Mouse (Mus musculus): ENCODE results near the gene Smarcad1. TPM values are rescaled to one million over a fixed set of nuclear protein-coding genes. Genes with fewer than 3 reads are reported as not detected.
"Not testable (repeated sequence)": the region's sequence is repeated elsewhere in the genome, so short reads cannot be mapped to it uniquely, and the experiment has no call there.

Gene Smarcad1
- polyA plus RNA-seq, 1 experiment from 2014 or later, result 107 TPM

- Histone ChIP-seq H3K4me2 (replicated peaks) (no peak overlapping the region), H3K9ac (no peak overlapping the region)
These were observed 17.7 kb upstream of the Smarcad1 start for GRCm38 (mm10) chr6:65024668-65025067.

DNA sequence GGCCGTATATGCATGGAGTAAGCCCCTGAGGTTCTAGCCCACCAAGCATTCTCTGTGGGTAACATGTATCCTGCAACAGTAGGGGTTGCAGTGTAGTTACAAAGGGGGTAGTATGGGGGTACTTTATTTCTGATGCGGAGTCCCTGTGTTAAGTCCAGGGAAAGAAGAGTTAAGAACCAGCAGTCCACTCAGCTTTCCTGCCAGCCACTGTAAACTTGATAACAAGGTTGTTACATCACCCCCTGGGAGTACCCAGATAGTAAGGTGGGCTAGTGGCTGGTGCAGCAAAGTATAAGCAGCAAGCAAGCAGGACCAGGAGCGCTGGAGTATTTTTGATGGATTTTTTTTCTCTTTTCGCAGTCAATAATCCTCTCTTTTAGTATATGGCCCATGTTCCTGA is 17.3 kb upstream of the Smarcad1 start:
- Histone ChIP-seq H3K4me3 (no peak overlapping the region), H3K36me3 (no peaks in the 10 kb centered on the region), H3K4me1 (no peaks in the 10 kb centered on the region), H3K9ac (no peak overlapping the region), H3K9me3 (no peaks in the 10 kb centered on the region), H3K4me2 (replicated peaks) (no peak overlapping the region), H3K27ac (no peak overlapping the region), H3K27me3 (no peaks in the 10 kb centered on the region)
- WGBS, result 94% methylated on average over 4 of the region's 4 CpGs
- no peak for ATAC-seq (ENCODE audit: insufficient number of reproducible peaks, insufficient read depth, low FRiP score, low TSS enrichment)

More at GRCm38 (mm10) chr6:65024668-65025067, 17.7 kb upstream of the Smarcad1 start:
- no peaks in the 10 kb centered on the region for H3K36me3 ChIP-seq
- H3K4me1 ChIP-seq, result no peaks in the 10 kb centered on the region
- no peaks in the 10 kb centered on the region for H3K27me3 ChIP-seq
- H3K4me3 ChIP-seq, result no peak overlapping the region
- no peak for ATAC-seq (ENCODE audit: insufficient number of reproducible peaks, insufficient read depth, low FRiP score, low TSS enrichment)
- H3K9me3 ChIP-seq, result no peaks in the 10 kb centered on the region
- no peak overlapping the region for H3K27ac ChIP-seq
- 39% methylated on average over 2 of the region's 2 CpGs for WGBS

GRCm38 (mm10) chr6:65034661-65035060 is 7.7 kb upstream of the Smarcad1 start:
- 85% methylated on average over 2 of the region's 2 CpGs for WGBS

DNA sequence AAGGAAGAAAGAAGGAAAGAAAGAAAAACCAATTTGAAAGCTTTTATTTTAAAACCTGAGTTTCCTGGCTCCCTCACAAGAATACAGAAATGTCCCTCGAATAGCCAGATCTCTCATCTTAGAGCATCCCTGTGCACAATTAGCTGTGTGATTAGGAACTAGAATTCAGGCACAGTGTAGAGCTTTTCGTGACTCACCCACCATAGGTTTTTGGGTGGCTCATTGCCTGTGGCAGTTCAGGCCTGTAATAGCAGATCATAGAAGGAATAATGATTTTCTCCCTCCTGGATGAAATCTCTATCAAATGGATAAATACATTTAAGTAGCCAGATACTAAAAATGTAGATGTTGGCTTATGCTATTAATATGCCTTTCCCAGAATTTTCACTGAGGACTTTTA is 6.9 kb upstream of the Smarcad1 start:
- no peak for ATAC-seq (ENCODE audit: insufficient number of reproducible peaks, insufficient read depth, low FRiP score, low TSS enrichment)
- no peaks in the 10 kb centered on the region for H3K4me1 ChIP-seq
- no peak overlapping the region for H3K9ac ChIP-seq
- no peaks in the 10 kb centered on the region for H3K27me3 ChIP-seq
- H3K4me3 ChIP-seq, result no peak overlapping the region
- H3K27ac ChIP-seq, result no peak overlapping the region
- H3K9me3 ChIP-seq, result no peaks in the 10 kb centered on the region
- H3K4me2 ChIP-seq (replicated peaks), result no peak overlapping the region
- 72% methylated on average over 2 of the region's 2 CpGs for WGBS
- H3K36me3 ChIP-seq, result no peaks in the 10 kb centered on the region

More at GRCm38 (mm10) chr6:65034661-65035060, 7.7 kb upstream of the Smarcad1 start:
- H3K4me2 ChIP-seq (replicated peaks), result no peak overlapping the region
- no peak overlapping the region for H3K27ac ChIP-seq
- H3K27me3 ChIP-seq, result no peaks in the 10 kb centered on the region
- H3K9me3 ChIP-seq, result no peaks in the 10 kb centered on the region
- ATAC-seq (ENCODE audit: insufficient number of reproducible peaks, insufficient read depth, low FRiP score, low TSS enrichment), result no peak
- no peak overlapping the region for H3K9ac ChIP-seq
- no peaks in the 10 kb centered on the region for H3K4me1 ChIP-seq
- no peak overlapping the region for H3K4me3 ChIP-seq
- H3K36me3 ChIP-seq, result no peaks in the 10 kb centered on the region

DNA sequence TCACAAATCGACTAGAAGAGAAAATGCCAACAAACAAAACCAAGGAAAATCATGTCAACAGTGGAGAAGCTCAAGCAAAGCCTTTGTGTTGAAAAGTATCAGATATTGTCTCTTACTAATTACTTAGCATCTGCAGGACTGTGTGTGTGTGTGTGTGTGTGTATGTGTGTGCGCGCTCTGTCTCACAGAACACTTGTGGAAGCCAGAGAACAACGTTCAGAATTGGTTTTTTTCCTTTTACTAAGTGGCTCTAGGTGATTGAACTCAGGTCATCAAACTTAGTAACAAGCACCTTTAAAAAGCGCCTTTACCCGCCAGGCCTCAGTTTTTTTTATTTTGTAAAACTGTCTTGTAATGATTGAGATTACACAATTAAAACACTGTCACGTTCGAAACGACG is 451 bp upstream of the Smarcad1 start:
- no peak for ATAC-seq (ENCODE audit: insufficient number of reproducible peaks, insufficient read depth, low FRiP score, low TSS enrichment)
- Histone ChIP-seq H3K9ac (peak overlapping the region; percentile 95), H3K4me2 (replicated peaks) (peak overlapping the region; percentile 41), H3K27ac (peak overlapping the region; percentile 95; the same call in 1 of the 2 replicates), H3K9me3 (no peaks in the 10 kb centered on the region), H3K4me3 (peak overlapping the region; percentile 80), H3K4me1 (peaks cover 7% of the 10 kb centered on the region), H3K36me3 (peaks cover 31% of the 10 kb centered on the region), H3K27me3 (no peaks in the 10 kb centered on the region)
- WGBS, result 38% methylated on average over 10 of the region's 10 CpGs

DNA sequence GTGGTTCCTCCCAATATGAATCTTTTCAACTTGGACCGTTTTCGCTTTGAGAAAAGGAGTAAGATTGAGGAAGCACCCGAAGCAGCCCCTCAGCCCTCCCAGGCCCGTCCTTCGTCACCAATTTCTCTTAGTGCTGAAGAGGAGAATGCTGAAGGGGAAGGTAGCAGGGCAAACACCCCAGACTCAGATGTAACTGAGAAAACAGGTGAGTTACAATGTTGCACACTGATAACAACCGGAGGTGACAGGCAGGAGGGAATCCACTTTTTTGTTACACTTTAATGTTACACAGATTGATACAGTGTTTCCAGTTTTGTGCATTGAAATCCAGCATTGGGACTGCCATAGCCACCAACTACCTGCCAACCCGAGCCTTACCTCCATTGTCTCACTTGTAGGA is 858 bp downstream of the Smarcad1 start:
- no peaks in the 10 kb centered on the region for H3K27me3 ChIP-seq
- WGBS, result 15% methylated on average over 7 of the region's 7 CpGs
- H3K27ac ChIP-seq, result peak overlapping the region; percentile 95
- peak overlapping the region; percentile 74 for H3K4me2 ChIP-seq (replicated peaks)
- H3K4me1 ChIP-seq, result peaks cover 7% of the 10 kb centered on the region
- peak overlapping the region; percentile 95 for H3K9ac ChIP-seq
- peak; percentile 7; the same call in 1 of the 2 replicates for ATAC-seq (ENCODE audit: insufficient number of reproducible peaks, insufficient read depth, low FRiP score, low TSS enrichment)
- H3K36me3 ChIP-seq, result peaks cover 36% of the 10 kb centered on the region
- no peaks in the 10 kb centered on the region for H3K9me3 ChIP-seq
- H3K4me3 ChIP-seq, result peak overlapping the region; percentile 80

DNA sequence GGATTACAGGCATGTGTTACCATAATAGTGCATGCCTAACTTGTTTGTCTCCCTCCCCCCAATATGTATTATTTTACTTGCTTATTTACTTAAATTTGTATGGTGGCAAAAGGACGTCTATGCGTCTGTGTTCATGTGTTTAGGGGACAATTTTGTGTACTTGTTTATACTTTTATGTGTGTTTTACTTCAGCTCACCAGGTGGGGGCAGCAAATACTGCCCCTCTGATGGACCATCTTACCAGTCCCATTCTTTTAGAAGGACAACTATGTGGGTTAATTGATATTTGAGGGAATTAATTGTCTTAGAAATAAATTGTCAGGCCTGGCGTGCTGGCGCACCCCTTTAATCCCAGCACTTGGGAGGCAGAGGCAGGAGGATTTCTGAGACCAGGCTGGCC is 6.7 kb downstream of the Smarcad1 start:
- H3K4me1 ChIP-seq, result no peaks in the 10 kb centered on the region
- peaks cover 78% of the 10 kb centered on the region for H3K36me3 ChIP-seq
- no peak overlapping the region for H3K4me3 ChIP-seq
- no peak for ATAC-seq (ENCODE audit: insufficient number of reproducible peaks, insufficient read depth, low FRiP score, low TSS enrichment)
- H3K4me2 ChIP-seq (replicated peaks), result no peak overlapping the region
- 95% methylated on average over 4 of the region's 4 CpGs for WGBS
- H3K9ac ChIP-seq, result no peak overlapping the region
- H3K9me3 ChIP-seq, result no peaks in the 10 kb centered on the region
- H3K27ac ChIP-seq, result no peak overlapping the region
- no peaks in the 10 kb centered on the region for H3K27me3 ChIP-seq

DNA sequence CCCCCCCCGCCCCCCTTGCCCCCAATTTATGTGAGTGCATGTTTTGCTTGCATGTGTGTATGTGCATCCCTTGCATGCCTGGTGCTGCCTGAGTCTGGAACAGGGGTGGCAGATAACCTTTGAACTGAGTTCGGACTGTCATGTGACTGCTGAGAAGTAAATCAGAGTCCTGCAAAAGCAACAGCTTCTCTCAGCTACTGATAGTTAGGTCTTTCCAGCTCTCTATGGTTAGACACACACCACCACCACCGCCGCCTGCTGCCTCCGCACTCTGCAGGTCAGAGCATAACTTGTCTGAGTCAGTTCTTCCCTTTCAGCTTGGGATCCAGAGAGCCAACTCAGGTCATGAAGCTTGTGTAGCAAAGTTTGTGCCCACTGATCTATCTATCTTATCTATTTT is 14.2 kb downstream of the Smarcad1 start:
- no peaks in the 10 kb centered on the region for H3K27me3 ChIP-seq
- H3K4me1 ChIP-seq, result no peaks in the 10 kb centered on the region
- H3K9me3 ChIP-seq, result no peaks in the 10 kb centered on the region
- ATAC-seq (ENCODE audit: insufficient number of reproducible peaks, insufficient read depth, low FRiP score, low TSS enrichment), result no peak
- H3K27ac ChIP-seq, result no peak overlapping the region
- no peak overlapping the region for H3K9ac ChIP-seq
- no peak overlapping the region for H3K4me3 ChIP-seq
- peaks cover 59% of the 10 kb centered on the region for H3K36me3 ChIP-seq
- no peak overlapping the region for H3K4me2 ChIP-seq (replicated peaks)
- 92% methylated on average over 5 of the region's 5 CpGs for WGBS

- H3K4me3 ChIP-seq; ATAC-seq (ENCODE audit: insufficient number of reproducible peaks, insufficient read depth, low FRiP score, low TSS enrichment); H3K27ac ChIP-seq; H3K9ac ChIP-seq; H3K4me1 ChIP-seq; H3K4me2 ChIP-seq (replicated peaks); H3K27me3 ChIP-seq; H3K9me3 ChIP-seq: not testable (repeated sequence)
- H3K36me3 ChIP-seq, result peaks cover 55% of the 10 kb centered on the region
- WGBS, result 78% methylated on average over 4 of the region's 4 CpGs
These were observed 14.8 kb downstream of the Smarcad1 start for GRCm38 (mm10) chr6:65057137-65057536.

DNA sequence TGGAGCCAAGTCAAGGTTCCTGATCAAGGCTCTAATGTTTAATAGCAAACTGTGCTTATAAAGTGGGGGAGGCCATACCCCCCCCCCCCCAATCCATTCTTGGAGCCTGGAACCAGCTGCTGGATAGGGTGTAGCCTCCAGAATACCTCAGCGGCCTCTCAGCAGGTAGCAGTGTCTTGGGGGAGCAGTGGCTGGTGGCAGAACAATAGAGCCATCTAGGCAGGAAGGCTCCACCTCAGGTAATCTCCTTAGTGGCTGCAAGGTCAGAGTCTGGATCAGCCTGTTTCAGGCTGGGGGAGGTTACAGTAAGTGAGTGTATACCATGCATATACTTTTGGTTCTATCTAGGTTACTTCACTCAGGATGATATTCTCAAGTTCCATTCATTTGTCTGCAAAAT is 18.7 kb downstream of the Smarcad1 start:
- peaks cover 48% of the 10 kb centered on the region for H3K36me3 ChIP-seq
- no peak overlapping the region for H3K4me2 ChIP-seq (replicated peaks)
- no peak overlapping the region for H3K9ac ChIP-seq
- WGBS, result 85% methylated on average over 1 of the region's 1 CpGs
- H3K9me3 ChIP-seq, result no peaks in the 10 kb centered on the region
- no peak for ATAC-seq (ENCODE audit: insufficient number of reproducible peaks, insufficient read depth, low FRiP score, low TSS enrichment)
- H3K27ac ChIP-seq, result no peak overlapping the region
- no peaks in the 10 kb centered on the region for H3K4me1 ChIP-seq
- no peaks in the 10 kb centered on the region for H3K27me3 ChIP-seq
- H3K4me3 ChIP-seq, result no peak overlapping the region

- no peak overlapping the region for H3K9ac ChIP-seq
- H3K4me2 ChIP-seq (replicated peaks), result no peak overlapping the region
- 83% methylated on average over 2 of the region's 2 CpGs for WGBS
- H3K4me1 ChIP-seq, result no peaks in the 10 kb centered on the region
- H3K9me3 ChIP-seq, result no peaks in the 10 kb centered on the region
- ATAC-seq (ENCODE audit: insufficient number of reproducible peaks, insufficient read depth, low FRiP score, low TSS enrichment), result no peak
- peaks cover 49% of the 10 kb centered on the region for H3K36me3 ChIP-seq
- H3K4me3 ChIP-seq, result no peak overlapping the region
- 0 out of 2 replicates have a peak overlapping the region, but pooled peaks have one; percentile 11 for H3K27ac ChIP-seq
- no peaks in the 10 kb centered on the region for H3K27me3 ChIP-seq
These were observed 32.8 kb downstream of the Smarcad1 start for GRCm38 (mm10) chr6:65075201-65075600.

- H3K4me2 ChIP-seq (replicated peaks), result no peak overlapping the region
- H3K4me3 ChIP-seq, result no peak overlapping the region
- ATAC-seq (ENCODE audit: insufficient number of reproducible peaks, insufficient read depth, low FRiP score, low TSS enrichment), result no peak
- no peaks in the 10 kb centered on the region for H3K4me1 ChIP-seq
- H3K9ac ChIP-seq, result no peak overlapping the region
- H3K36me3 ChIP-seq, result peaks cover 33% of the 10 kb centered on the region
- H3K27me3 ChIP-seq, result no peaks in the 10 kb centered on the region
- no peak overlapping the region for H3K27ac ChIP-seq
- H3K9me3 ChIP-seq, result no peaks in the 10 kb centered on the region
- WGBS, result 97% methylated on average over 1 of the region's 1 CpGs
These were observed 36.8 kb downstream of the Smarcad1 start for GRCm38 (mm10) chr6:65079139-65079538.

DNA sequence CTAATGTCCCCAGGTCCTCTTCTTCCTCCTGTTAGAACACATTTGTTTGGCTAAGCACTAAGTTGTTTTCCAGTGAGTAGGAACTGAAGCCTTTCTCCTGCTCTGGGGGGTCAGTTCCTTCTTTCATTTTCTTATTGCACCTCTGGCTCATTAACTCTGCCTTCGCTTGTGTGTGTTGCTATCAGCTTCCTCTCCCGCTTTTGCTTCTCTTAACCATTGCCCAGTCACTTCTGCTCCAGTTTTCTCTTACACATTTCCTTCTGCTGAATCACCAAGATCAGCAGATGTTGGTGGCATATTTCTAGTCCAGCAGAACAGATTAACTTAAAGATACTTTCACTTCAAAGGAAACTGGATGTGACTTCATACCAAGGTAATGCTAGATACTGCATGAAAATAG is 72.5 kb downstream of the Smarcad1 start:
- H3K9me3 ChIP-seq, result no peaks in the 10 kb centered on the region
- H3K9ac ChIP-seq, result no peak overlapping the region
- ATAC-seq (ENCODE audit: insufficient number of reproducible peaks, insufficient read depth, low FRiP score, low TSS enrichment), result no peak
- no peaks in the 10 kb centered on the region for H3K4me1 ChIP-seq
- H3K27ac ChIP-seq, result no peak overlapping the region
- peaks cover 53% of the 10 kb centered on the region for H3K36me3 ChIP-seq
- no peak overlapping the region for H3K4me2 ChIP-seq (replicated peaks)
- 94% methylated on average over 2 of the region's 2 CpGs for WGBS
- H3K4me3 ChIP-seq, result no peak overlapping the region
- no peaks in the 10 kb centered on the region for H3K27me3 ChIP-seq
